Mouse (Mus musculus) liver, embryonic 11.5 days (tissue): ENCODE results near the gene H2-Q7. TPM values are rescaled to one million over a fixed set of nuclear protein-coding genes. Genes with fewer than 3 reads are reported as not detected.
A peak's percentile ranks its signal among the peaks of the same experiment; 100 is the strongest.

Experiments used
- ATAC-seq: fragments of 200-750 bp; cut with Nextera tagmentation; replicated peaks from 2 replicates; pipeline ENCODE4 v1.8.0; 2017; ENCODE audit warnings: moderate number of reproducible peaks, mild to moderate bottlenecking, moderate TSS enrichment, moderate library complexity; ENCODE audit not compliant: low FRiP score
- DNase-seq: peaks from one replicate; pipeline ENCODE4 v3.0.0-alpha.2; 2017; ENCODE audit warnings: low spot score
- H3K27ac ChIP-seq: fragments of 300-500 bp; sonication (generic); 2 replicates; pipeline ENCODE4 v1.5.1; 2014; ENCODE audit warnings: mild to moderate bottlenecking, low read depth, low read length, control low read depth
- H3K27me3 ChIP-seq: fragments of 300-500 bp; sonication (generic); replicated peaks from 2 replicates; pipeline ENCODE4 v1.6.1; 2014; ENCODE audit warnings: low read length, mixed read lengths; ENCODE audit not compliant: control insufficient read depth, insufficient read depth
- H3K36me3 ChIP-seq: fragments of 300-500 bp; sonication (generic); 2 replicates; pipeline ENCODE4 v1.6.1; 2014; ENCODE audit warnings: mild to moderate bottlenecking, low read length, moderate library complexity, mixed read lengths; ENCODE audit not compliant: control insufficient read depth, insufficient read depth
- H3K4me1 ChIP-seq: fragments of 300-500 bp; sonication (generic); replicated peaks from 2 replicates; pipeline ENCODE4 v1.6.1; 2014; ENCODE audit warnings: low read length, mixed read lengths; ENCODE audit not compliant: control insufficient read depth, insufficient read depth
- H3K4me2 ChIP-seq: fragments of 300-500 bp; sonication (generic); 2 replicates; pipeline ENCODE4 v1.6.1; 2014; ENCODE audit warnings: mild to moderate bottlenecking, control low read depth, moderate library complexity
- H3K4me3 ChIP-seq: fragments of 300-500 bp; sonication (generic); 2 replicates; pipeline ENCODE4 v1.5.1; 2014; ENCODE audit warnings: low read depth, low read length, control low read depth
- H3K9ac ChIP-seq: fragments of 300-500 bp; sonication (generic); 2 replicates; pipeline ENCODE4 v1.6.1; 2014; ENCODE audit warnings: low read depth, low read length, control low read depth
- H3K9me3 ChIP-seq: fragments of 300-500 bp; sonication (generic); 2 replicates; pipeline ENCODE4 v1.6.1; 2016; ENCODE audit warnings: low read length, inconsistent platforms, mixed read lengths; ENCODE audit not compliant: control insufficient read depth
- WGBS: fragments of 180-500 bp; shearing (Covaris S2); extraction: QIAGEN DNeasy Blood & Tissue Kit; methylation state at CpG from one replicate; pipeline ENCODE4 v1.1.7; 2014; 5-methylcytosine and 5-hydroxymethylcytosine counted together
- polyA plus RNA-seq: library from polyadenylated mRNA; unstranded; fragments of >200 nt; fragmentation: Nextera tagmentation; extraction: Ambion mirVana; gene quantifications from 2 replicates; pipeline ENCODE4 v1.2.1, GENCODE M21; 2014

Gene H2-Q7
- polyA plus RNA-seq, 1 experiment from 2014 or later = 29.9 TPM

DNA sequence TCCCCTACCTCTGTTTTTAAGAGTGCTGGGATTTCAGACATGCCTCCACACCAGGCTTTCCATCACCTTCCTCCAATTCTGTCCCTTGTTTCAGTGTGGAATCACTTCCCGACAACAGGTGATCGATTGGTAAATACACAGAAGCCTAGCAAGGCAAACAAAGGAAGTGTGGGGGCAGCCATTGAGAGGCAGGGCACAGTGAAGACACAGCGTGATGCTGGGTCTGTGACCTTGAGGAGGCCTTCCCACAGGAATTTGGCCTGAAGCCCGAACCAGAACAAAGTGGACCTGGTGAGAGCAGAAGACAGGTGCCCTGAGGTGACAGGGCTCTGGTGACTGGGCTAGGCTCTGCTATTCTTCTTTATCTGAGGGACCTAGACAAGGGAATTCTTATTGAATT lies 46.7 kb downstream of the H2-Q7 start:
- H3K4me2 ChIP-seq = no peak overlapping the region
- H3K27me3 ChIP-seq = no peaks in the 10 kb centered on the region
- peak overlapping the region; percentile 43 for H3K27ac ChIP-seq
- 39% methylated on average over 4 of the region's 4 CpGs for WGBS
- no peak overlapping the region for H3K9ac ChIP-seq
- H3K9me3 ChIP-seq = no peaks in the 10 kb centered on the region
- no peaks in the 10 kb centered on the region for H3K4me1 ChIP-seq
- H3K36me3 ChIP-seq = no peaks in the 10 kb centered on the region
- H3K4me3 ChIP-seq = no peak overlapping the region
- DNase-seq = no peak
- ATAC-seq = no peak

DNA sequence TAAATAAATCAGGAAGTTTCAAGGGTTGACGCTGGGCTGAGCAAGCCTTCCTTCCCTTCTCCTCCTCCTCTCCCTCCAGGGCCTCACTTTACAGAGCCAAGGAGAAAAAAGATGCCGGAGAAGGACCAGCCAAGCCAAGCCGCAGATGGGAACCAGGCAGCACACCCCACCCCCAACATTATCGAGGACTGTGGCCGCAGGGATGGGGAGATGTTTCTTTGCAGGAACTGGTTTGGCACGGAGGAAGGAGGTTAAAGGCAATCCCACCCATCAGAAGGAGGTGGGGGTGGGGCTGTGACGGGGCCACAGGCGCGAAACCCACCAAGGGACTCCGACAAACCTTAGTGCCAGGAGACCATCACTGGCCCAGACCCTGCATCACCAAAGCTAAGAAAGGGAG lies 47.8 kb downstream of the H2-Q7 start:
- WGBS = 30% methylated on average over 10 of the region's 10 CpGs
- Histone ChIP-seq H3K4me2 (no peak overlapping the region), H3K9ac (no peak overlapping the region), H3K27ac (no peak overlapping the region), H3K9me3 (no peaks in the 10 kb centered on the region), H3K27me3 (no peaks in the 10 kb centered on the region), H3K4me1 (no peaks in the 10 kb centered on the region), H3K4me3 (no peak overlapping the region), H3K36me3 (no peaks in the 10 kb centered on the region)
- ATAC-seq = no peak
- no peak for DNase-seq

DNA sequence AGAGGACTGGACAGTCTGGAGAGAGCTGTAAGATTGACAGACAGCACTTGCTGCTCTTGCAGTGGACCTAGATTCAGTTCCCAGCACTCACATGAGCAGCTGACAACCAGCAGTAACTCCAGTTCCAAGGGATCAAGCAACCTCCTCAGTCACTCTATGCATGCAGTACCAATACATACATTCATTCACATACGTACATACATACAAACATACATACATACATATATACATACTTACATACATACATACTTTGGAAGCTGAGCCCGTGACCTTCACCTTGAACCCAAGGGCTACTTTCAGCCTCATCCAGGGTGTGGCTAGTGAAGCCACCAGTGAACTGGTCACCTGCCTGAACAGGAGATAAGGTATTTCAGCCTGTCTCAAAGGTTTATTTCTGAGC lies 49.1 kb downstream of the H2-Q7 start:
- no peak for ATAC-seq
- 90% methylated on average over 2 of the region's 2 CpGs for WGBS
- H3K4me3 ChIP-seq = no peak overlapping the region

DNA sequence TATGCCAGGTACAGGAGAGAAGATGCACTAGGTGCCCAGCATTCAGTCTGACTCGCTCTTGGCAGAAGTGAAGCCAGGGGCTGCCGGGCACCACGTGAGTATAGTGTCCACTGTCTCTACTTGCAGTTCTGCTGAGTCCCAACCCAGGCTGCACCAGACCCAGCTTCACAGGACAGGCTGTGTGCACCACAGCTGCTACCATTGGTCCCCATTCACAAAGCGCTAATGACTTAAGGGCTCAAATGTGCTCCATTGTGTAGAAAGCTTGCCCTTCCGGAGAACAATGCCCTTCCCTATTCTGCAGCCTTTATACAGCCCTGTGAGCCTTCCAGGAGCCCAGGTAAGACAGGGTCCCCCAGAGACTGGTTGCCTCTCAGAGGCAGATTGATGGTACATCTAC lies 51.4 kb downstream of the H2-Q7 start:
- no peak overlapping the region for H3K4me3 ChIP-seq
- no peaks in the 10 kb centered on the region for H3K27me3 ChIP-seq
- H3K9me3 ChIP-seq = no peaks in the 10 kb centered on the region
- no peak overlapping the region for H3K4me2 ChIP-seq
- H3K9ac ChIP-seq = no peak overlapping the region
- WGBS = 70% methylated on average over 5 of the region's 5 CpGs
- DNase-seq = no peak
- H3K27ac ChIP-seq = no peak overlapping the region
- no peaks in the 10 kb centered on the region for H3K36me3 ChIP-seq
- ATAC-seq = no peak
- no peaks in the 10 kb centered on the region for H3K4me1 ChIP-seq

More for the DNA sequence above, 49.1 kb downstream of the H2-Q7 start:
- no peak for DNase-seq
- Histone ChIP-seq H3K9ac (no peak overlapping the region), H3K9me3 (no peaks in the 10 kb centered on the region), H3K4me2 (no peak overlapping the region), H3K4me1 (no peaks in the 10 kb centered on the region), H3K27me3 (no peaks in the 10 kb centered on the region), H3K36me3 (no peaks in the 10 kb centered on the region), H3K27ac (no peak overlapping the region)

Other genes with a start within 250 kb of the H2-Q7 start
- 0.70 and 0.78 TPM in 2 replicates for gene Ltb, start 244.7 kb upstream of the H2-Q7 start, polyA plus RNA-seq
- gene Tnf, start 237.1 kb upstream of the H2-Q7 start, polyA plus RNA-seq = 0.47 and 0.53 TPM in 2 replicates
- gene Lta, start 233.8 kb upstream of the H2-Q7 start, polyA plus RNA-seq = not detected in 2 replicates
- 0.53 TPM in 1 of 2 replicates, not detected in the other for gene Gm16181, start 218.3 kb upstream of the H2-Q7 start, polyA plus RNA-seq
- 2.6 and 2.9 TPM in 2 replicates for gene Atp6v1g2, start 205.5 kb upstream of the H2-Q7 start, polyA plus RNA-seq
- gene Nfkbil1, start 203.4 kb upstream of the H2-Q7 start, polyA plus RNA-seq = 4.6 and 5.4 TPM in 2 replicates
- 432 and 439 TPM in 2 replicates for gene Ddx39b, start 197.4 kb upstream of the H2-Q7 start, polyA plus RNA-seq
- 88.0 and 90.8 TPM in 2 replicates for gene H2-D1, start 176.4 kb upstream of the H2-Q7 start, polyA plus RNA-seq
- 0.40 and 0.60 TPM in 2 replicates for gene H2-Q1, start 118.8 kb upstream of the H2-Q7 start, polyA plus RNA-seq
- gene H2-Q2, start 96.9 kb upstream of the H2-Q7 start, polyA plus RNA-seq = 1.6 and 2.1 TPM in 2 replicates
- gene H2-Q4, start 59.5 kb upstream of the H2-Q7 start, polyA plus RNA-seq = 1.8 and 2.0 TPM in 2 replicates
- 15.2 and 16.4 TPM in 2 replicates for gene H2-Q6, start 14.3 kb upstream of the H2-Q7 start, polyA plus RNA-seq
- gene H2-Q10, start 30.9 kb downstream of the H2-Q7 start, polyA plus RNA-seq = 72.3 and 73.7 TPM in 2 replicates
- not detected in 2 replicates for gene Pou5f1, start 66.9 kb downstream of the H2-Q7 start, polyA plus RNA-seq
- 37.3 and 41.2 TPM in 2 replicates for gene Tcf19, start 77.7 kb downstream of the H2-Q7 start, polyA plus RNA-seq
- 13.4 and 14.2 TPM in 2 replicates for gene Cchcr1, start 77.9 kb downstream of the H2-Q7 start, polyA plus RNA-seq
- 0.69 TPM in 1 of 2 replicates, not detected in the other for gene Psors1c2, start 94.0 kb downstream of the H2-Q7 start, polyA plus RNA-seq
- 0.17 TPM in 1 of 2 replicates, not detected in the other for gene Cdsn, start 113.0 kb downstream of the H2-Q7 start, polyA plus RNA-seq
- not detected in 2 replicates for gene 2300002M23Rik, start 128.3 kb downstream of the H2-Q7 start, polyA plus RNA-seq
- gene Sfta2, start 162.4 kb downstream of the H2-Q7 start, polyA plus RNA-seq = 0.32 TPM in 1 of 2 replicates, not detected in the other
- not detected in 2 replicates for gene Gm9573, start 187.5 kb downstream of the H2-Q7 start, polyA plus RNA-seq
- gene Mucl3, start 204.5 kb downstream of the H2-Q7 start, polyA plus RNA-seq = 0.09 and 0.18 TPM in 2 replicates
- gene Vars2, start 228.4 kb downstream of the H2-Q7 start, polyA plus RNA-seq = 18.8 and 20.6 TPM in 2 replicates
- gene Gtf2h4, start 234.6 kb downstream of the H2-Q7 start, polyA plus RNA-seq = 55.3 and 58.6 TPM in 2 replicates